Mouse (Mus musculus): ENCODE measurements around the gene Coq8a.

The Coq8a gene

DNA sequence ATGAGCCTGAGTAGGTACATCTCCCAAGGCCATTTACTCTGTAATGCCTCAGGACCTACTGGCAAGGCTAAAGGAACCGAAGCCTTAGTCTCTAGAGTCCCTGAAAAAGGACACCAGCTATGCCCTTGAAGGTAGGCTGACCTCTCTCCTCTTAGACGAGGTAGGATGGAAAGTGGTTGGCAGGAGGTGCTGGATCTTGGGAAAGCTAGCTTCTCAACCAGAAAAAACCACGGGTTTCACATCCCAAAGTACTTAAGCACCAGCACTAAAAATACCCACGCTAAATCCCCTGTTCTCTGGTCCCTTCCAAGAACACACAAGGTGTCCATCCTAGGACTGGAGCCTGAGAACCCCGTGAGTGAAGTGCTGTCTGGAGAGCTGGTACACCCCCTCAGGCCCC lies 26.4 kb downstream of the Coq8a start:
- DNase-seq: no peak

DNA sequence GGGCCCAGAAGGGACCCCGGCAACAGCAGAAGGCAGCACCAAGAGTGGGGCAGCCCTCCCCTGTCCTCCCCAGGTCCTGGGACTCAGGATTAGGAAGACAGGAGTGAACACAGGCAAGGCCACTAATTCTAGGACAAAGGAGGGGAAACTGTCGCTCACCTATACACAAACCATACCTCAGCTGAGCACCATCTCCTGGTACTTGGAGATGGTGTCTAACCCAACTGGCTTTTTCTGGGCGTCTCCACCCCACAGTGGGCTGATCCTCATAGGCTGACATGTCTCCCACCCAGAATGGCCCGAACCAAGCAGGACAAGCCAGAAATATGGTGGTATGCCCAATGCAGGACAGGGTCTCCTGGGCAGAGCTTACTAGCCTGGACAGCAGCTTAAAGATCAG lies 26.8 kb downstream of the Coq8a start:
- DNase-seq: no peak

DNA sequence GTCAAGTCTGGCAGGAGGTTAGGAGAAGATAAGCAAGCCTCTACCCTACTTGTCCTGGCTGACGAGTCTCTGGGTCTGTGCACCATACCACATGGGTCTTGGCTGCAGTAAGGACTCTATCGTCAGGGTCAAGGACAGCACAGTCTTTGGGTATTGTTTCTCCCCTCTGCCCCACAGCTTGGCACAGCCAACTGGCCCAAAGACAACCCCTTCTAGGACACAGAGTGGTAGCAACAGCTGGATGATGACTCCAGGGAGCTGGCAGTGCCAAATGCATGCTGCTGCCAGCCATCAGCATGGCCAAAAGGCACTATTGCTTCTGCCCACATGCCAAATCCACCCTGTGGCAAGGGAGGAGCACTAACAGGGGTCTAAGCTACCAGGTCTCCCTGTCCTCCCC lies 27.5 kb downstream of the Coq8a start:
- DNase-seq: no peak

DNA sequence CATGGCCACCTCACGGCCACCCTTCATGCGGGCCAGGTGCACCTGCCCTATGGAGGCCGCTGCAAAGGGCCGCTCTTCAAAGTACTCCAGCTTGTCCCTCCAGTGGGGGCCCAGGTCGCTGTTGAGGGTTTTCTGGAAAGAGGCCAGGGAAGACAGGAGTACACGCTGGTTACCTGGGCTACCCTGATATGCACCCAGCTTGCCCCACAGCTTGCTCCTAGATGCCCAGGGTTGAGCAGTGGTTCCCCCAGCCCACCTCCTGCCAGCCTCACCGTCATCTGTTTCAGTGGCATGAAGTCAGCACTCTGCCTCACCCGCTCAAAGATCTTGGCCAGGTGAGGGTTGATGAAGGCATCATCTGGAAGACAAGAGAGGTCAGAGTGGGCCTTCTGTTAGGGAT lies 29.3 kb downstream of the Coq8a start:
- no peak for DNase-seq

DNA sequence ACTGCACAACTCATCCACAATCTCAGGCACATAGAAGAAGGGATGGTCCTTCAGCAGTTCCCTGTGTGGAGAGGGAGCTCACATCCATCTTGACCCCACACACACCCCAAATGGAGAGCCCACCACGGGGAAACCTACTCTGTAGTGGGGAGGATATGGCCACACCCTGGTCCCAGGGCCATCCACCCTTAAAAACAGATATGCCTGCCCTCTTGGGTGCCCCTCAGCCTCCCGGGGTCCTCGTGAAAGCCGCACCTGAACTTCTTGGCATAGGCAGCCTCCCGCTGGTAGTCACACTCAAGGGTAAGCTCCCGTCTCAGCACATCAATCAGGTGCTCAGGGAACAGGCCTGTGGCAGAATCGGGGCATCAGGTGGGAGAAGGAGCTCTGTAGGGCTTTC lies 30.2 kb downstream of the Coq8a start:
- DNase-seq: no peak

DNA sequence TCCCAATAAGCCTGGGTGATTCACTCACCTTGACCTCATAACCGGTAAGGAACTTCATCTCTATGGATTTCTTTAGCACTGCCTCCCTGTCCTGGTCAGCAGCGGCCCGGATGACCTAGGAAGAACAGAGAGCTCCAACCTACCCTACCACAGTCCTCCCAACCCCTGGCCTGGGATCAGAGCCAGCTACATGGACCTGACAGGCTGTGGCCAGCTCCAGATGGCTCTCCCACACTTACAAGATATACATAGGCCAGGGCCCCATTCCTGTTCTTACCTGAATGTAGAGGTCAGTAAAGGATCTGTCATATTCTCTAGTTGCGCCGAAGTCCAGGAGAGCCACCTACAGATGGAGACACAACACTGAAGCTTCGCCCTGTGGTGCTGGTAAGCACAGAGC lies 31.1 kb downstream of the Coq8a start:
- no peak for DNase-seq

DNA sequence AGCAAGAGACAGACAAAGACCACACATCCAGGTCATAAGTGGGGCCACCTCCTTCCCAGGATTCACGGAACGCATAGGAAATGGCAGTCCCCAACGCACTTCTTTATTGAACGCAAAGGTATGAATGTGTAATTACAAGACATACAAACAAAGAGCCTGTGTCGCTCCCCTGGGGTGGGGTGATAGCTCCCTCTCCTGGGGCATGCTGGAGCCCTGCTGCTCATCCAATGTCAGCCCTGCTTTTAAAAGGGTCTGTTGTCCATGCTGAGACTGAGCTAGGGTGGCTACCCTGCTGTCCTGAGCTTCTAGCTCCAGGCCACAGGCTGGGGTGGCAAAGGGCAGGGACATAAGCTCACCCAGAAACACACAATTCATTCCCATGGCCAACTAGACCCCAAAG lies 32.9 kb downstream of the Coq8a start:
- no peak for DNase-seq

DNA sequence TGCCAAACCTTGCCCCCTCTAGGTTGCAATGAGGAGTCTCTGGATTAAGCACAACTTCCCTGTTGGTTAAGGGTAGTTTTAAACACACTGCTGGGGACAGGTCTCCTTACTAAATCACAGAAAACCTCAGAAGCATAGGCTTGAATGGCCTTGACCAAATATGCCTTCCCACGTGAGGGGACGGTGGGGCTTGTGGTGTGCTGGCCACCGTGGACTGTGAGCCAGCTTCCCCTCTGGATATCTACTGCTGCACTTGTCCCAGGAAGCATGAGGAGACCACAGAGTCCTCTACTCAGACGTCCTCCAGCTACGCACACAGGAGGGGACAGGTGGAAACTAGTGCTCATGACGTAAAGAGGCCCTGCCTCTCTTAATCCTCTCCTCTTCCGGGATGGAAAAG lies 36.4 kb downstream of the Coq8a start:
- DNase-seq: no peak

DNA sequence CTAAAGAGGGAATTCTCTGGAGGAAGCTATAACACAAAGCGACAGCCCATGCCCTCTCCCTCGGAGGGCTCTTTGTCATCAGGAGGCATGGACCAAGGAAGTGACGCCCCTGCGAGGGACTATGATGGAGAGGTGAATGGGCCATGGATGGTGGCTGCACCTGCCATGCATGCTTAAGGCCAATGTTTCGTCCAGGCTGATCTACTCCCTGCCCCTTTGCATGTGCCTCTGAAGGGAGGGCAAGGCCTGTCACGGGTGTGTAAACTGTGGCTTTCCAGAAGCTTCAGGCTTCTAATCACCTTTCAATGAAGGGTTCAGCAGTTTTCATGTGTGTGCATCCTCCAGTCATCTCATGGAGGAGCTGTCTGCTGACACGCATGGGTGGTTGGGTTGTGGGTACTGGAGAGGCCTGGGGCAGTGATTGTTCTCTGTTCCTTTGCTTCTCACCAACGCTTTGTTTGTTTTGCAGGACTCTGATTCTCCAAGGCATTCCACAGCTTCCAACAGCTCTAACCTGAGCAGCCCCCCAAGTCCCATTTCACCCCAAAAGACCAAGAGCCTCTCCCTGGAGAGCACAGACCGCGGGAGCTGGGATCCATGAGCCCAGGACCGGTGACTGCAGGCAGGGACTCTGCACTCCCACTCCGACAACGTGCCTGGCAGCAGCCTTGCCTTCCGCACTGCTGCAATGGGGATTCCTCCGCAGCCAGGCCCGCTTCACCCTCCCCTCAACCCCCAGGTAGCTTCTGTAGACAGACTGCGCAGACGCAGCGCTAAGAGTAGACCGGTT lies 37.6 kb downstream of the Coq8a start:
- DNase-seq: no peak

DNA sequence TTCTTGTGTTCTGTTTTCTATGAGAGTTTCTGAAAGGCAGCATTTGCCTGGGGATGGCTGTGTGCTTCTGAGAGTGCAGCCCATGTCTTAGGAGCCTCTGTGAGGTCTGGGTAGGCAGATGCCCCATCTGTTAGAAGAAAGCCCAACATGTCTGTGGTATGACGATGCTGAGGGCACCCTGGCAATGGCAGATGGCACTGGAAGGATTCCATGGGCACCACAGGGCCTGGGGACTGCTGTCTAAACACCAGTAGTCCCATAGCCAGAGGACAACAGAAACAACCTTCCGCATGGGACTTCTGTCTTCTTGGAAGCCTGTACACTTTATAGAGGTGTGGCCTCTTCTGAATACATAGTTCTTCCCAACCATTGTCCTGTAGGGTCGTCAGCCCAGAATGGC lies 38.2 kb downstream of the Coq8a start:
- no peak for DNase-seq

DNA sequence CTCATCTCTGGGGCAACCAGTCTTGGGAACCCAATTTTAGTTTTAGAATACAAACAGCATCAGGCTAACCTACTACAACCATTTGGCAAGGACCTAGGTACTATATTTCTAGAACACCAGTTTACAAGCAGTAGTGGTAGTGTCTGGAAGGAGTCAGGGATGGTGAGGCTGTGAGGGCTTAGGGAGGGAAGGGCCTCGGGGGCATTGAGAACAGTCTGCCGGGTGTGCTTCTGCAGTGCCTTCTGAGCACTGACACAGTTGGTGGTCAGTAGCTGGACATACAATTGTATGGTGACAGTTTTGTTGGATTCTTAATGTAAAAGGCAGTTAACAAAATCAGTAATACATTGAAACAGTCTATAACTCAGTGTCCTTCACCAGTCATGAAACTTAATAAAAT lies 38.9 kb downstream of the Coq8a start:
- no peak for DNase-seq

DNA sequence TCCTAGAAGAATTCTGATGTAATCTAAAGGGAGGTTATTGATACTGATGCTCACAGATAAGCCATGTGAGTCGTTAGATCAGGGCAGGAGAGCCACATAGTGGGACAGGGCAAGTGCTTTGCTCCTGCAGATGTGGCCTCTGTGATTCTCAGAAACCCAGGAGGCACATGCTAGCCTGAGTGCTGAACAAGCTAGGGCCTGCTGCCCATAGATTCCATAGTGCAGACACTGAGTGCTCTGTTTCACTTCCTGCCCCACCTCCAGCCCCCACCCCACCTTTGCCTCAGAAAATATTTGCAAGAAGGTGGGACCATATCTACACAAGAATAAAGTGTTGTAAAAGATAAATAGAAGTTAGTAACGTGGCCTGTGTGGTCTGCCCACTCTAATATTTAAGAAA lies 40.8 kb downstream of the Coq8a start:
- no peak for DNase-seq

DNA sequence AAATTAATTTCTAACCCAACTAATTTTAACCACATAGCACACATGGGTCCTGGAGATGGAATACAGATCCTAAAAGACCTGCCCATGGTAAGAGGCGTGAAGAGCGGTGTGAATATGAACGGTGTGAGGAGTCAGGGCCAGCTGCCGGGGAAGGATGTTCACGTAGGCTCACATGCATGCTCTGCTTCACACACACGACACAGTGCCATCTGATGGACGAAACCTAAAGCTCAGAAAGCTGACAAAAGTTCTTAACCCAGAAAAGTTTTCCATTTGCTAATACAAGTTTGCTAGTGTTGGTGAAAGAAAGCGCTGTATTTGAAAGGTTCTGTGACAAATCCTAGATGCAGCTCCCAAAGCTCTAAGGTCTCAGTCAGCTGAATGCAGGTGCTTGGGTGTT lies 48.2 kb downstream of the Coq8a start:
- DNase-seq: no peak

DNA sequence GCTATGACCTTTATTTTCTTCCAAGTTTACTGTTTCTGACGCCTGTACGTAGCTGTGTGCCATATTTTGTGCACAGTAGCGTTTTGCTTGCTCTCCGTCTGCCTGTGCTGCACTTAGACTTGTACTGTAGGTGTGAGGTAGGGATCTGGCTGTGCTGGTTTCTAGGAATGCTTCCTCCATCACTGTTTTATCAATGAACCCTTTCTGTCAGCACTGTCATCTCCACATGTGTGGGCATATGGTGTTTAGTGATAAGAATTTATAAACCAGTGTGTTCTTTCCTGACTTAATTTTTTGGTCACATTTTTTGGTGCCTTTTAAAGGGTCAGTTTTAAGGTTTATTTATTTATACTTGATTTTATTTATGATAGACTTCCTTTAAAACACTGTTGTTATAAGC lies 50.8 kb downstream of the Coq8a start:
- no peak for DNase-seq

DNA sequence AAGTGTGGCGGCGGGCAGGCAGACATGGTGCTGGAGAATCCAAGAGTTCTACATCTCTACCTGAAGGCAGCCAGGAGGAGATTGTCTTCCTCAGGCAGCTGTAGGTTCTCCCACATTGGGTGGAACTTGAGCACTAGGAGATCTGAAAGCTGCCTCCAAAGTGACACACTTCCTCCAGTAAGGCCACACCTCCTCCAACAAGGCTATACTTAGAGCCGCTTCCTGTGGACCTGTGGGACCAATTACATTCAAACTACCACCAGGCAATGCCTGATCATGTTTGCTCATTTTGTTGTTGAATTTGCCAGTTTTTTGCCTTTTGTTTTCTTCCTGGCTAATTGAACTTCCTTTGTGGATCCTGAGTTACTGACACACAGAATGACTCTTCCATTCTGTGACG lies 51.4 kb downstream of the Coq8a start:
- no peak for DNase-seq

DNA sequence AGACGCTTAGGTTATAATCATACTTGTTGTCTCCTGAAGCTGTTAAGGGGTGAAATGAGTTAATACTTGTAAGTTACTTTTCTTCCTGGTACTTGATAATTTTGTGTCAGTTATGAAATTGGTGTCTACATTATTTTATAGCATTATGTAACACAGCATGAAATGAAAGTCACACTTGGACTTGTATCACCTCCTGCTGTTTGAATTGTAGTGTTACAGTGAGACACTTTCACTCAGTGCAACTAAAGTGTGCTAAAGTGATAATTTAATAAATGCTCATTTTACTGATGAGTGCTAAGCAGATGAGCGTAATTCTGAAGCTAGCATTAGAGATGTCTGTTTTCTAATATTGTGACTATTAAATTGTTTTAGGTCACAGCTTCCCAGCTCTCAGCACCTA lies 58.4 kb downstream of the Coq8a start:
- no peak for DNase-seq

DNA sequence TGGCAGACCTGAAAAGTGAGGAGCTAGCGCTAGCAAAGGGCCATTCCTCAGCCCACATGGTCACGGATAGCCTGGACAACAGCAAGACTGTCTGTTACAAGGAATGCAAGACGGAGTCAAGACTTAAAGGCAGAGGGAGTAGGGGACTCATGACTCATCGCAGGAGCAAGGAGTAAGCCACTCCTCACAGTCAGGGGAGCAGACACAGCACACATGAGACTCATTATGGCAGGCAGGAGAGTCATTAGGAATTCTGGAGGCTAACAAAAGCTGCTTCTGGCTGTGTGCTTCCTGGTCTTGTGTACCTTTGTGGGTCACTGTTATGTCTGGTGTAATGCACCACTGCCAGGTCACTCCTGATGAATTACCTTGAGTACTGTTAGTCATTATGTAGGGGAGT lies 60.2 kb downstream of the Coq8a start:
- no peak for DNase-seq

DNA sequence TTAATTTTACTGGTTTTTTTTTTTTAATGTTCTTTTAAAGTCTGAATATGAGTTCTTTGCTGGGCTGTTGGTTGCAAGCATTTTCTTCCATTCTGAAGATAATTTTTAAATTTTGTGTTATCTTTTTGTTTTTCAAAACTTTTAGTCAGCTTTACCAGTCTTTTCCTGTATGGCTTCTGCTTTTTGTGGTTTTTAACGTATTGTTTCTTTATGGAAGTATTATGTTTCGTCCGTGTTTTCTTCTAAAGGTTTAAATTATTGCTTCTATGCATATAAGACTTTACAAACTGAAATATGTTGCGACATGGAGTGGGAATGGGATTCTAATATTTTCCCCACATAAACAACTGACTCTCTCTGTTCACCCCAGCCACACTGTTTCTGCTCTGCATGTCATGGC lies 67.2 kb downstream of the Coq8a start:
- no peak for DNase-seq

DNA sequence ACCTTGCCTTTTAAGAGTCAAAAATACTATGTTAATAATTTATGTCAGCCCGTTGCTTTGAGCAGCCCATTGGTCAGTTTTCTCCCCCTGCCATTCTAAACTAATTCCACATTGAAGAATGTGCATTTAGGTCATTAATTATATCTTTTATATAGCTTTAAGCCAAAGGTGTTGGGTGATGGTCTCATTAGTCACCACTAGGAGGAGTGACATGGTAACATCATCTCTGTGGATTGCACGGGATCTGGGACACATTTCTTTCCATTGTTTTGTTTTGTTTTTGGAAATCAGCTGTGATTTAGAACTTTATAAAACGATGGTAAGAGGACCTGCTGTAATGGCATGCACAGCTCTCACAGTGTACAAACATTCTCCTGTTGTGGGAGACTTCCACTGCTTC lies 68.0 kb downstream of the Coq8a start:
- DNase-seq: no peak

DNA sequence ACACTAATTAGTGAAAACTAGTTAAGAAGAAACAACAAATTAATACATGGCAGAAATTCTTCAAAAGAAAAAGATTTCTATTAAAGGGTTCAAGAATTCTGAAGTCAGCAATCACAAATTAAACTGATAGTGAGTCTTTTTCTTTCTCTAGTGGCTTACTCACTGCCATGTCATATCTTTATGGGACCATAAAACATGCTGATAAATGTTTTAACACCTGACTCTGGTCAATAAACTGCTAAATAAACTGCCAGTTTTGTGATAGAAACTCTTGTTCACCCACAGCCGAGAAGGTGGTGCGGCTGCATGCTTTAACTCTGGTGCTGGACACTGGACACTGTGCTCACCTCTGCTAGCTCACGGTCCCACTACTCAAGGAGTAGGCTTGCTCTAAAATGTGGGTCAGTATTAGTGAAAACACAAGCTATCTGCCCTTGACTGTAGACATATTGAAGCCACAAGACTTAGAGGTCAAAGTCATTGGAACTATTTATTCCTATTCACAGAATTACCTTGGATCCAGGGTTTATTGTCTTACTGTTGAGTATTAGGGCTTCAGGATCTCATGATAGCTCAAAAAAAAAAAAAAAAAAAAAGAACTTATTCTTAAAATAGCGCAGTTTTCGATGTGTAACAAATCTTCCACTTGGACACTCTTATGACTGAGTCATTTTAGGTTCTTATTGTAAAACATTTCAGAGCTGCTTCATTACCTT lies 71.2 kb downstream of the Coq8a start:
- DNase-seq: no peak

DNA sequence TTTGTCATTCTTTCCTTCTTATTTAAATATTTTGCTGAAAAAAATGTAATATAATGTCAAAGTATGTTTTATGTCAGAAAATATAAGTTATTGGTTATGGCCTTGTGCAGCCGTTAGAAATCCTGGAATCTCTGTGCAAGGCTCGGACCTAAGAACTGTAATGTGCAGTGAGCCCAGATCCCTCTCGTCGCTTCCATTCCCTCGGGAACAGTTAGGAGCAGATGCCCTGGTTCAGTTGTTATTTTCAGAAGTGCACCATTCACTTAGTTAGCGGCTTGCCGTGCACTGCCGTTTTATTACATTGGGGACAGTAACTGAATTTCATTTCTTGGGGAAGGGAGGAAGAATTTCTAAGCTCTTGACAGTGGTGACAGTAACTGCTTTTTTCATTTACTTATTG lies 81.2 kb downstream of the Coq8a start:
- no peak for DNase-seq

DNA sequence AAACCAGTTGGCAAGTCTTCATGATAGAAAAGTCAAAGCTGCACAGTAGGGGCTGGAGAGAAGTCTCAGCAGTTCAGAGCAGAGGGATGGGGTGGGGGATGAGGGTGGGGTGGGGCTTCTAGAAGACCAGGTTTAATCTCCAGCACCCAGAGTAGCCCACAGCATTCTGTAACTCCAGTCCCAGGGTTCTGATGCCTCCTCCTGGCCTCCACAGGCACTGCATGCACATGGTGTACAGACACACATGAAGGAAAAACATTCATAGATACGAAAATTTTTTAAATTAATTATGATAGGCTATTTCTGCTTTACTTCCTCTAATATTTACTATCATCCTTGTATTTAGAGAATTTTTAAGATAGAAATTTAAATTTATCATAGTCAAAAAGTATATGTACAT lies 82.9 kb downstream of the Coq8a start:
- no peak for DNase-seq
